Mouse (Mus musculus): ENCODE data around the gene Spock1.

GRCm38 (mm10) chr13:57534325-57534724 lies 373.8 kb downstream of the Spock1 start:
- no peak for TF ChIP-seq CTCF (IDR thresholded peaks at IDR 0.05; ENCODE audit: insufficient read depth, low read length)
- no peak for TF ChIP-seq POLR2A (IDR thresholded peaks at IDR 0.05; ENCODE audit: borderline replicate concordance, extremely low read depth, low read depth, low read length)

Data from lung, adult 2 months (tissue).